Comparison of ENCODE assay signal across 9 mouse cellular contexts in the genomic region with DNA sequence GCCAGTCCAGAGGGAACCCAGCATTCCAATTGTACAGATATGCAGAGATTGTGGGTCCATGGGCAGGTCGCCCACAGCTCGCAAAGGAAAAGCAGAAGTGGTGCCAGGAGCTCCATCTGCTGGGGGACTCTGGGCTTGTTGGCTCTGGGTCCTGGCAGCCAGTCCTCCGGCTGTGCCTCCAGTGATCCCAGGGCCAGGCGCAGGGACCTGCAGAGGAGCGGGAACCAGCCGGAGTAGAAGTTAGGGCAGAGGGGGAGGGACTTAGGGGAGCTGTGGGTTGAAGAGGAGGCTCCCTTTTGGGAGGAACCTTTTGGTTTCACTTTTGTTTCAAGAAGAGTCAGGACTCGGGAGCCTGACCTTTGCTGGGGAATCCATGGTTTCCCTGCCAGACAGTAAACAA. TPM values are rescaled to one million over a fixed set of nuclear protein-coding genes. Genes with fewer than 3 reads are reported as not detected.
DNase-seq lines count a peak whose midpoint lies in the region; ATAC-seq lines count a peak whose summit lies in the region.
"Had no signal": no experiment of that assay in that cellular context is flagged by ENCODE, and none has a peak within 500 bp of the region (broad histone marks: within the 10 kb centered on the region; RNA-seq: fewer than 3 reads in every experiment).

No protein-coding gene starts in this region.

- H3K9me3 ChIP-seq in limb, embryonic 13.5 days = no peaks in the 10 kb centered on the region
- H3K9me3 ChIP-seq in limb, embryonic 10.5 days (replicated peaks) = no peaks in the 10 kb centered on the region; the same call in 1 of the 2 replicates
- peaks cover 3% of the 10 kb centered on the region; the same call in 1 of the 2 replicates for H3K9me3 ChIP-seq in hindbrain, embryonic 16.5 days (ENCODE audit: control insufficient read depth, low read length)

- no peaks in the 10 kb centered on the region for H3K4me1 ChIP-seq in limb, embryonic 13.5 days
- no peaks in the 10 kb centered on the region for H3K4me1 ChIP-seq in limb, embryonic 10.5 days
- H3K4me1 ChIP-seq in hindbrain, embryonic 16.5 days (ENCODE audit: control insufficient read depth, insufficient read depth, low read depth, low read length) = no peaks in the 10 kb centered on the region

- no peak overlapping the region for H3K27ac ChIP-seq in limb, embryonic 13.5 days
- H3K27ac ChIP-seq in limb, embryonic 10.5 days = no peak overlapping the region
- no peak overlapping the region for H3K27ac ChIP-seq in hindbrain, embryonic 16.5 days (ENCODE audit: low read depth, low read length)

- peak; percentile 32; the same call in 1 of the 2 replicates for ATAC-seq in limb, embryonic 13.5 days (ENCODE audit: low FRiP score, low read depth)
- no peak for ATAC-seq in hindbrain, embryonic 16.5 days

- H3K9ac ChIP-seq in limb, embryonic 13.5 days = no peak overlapping the region
- no peak overlapping the region for H3K9ac ChIP-seq in hindbrain, embryonic 16.5 days (ENCODE audit: low read depth, low read length)

- no peak overlapping the region for H3K4me2 ChIP-seq in limb, embryonic 13.5 days (replicated peaks)
- H3K4me2 ChIP-seq in hindbrain, embryonic 16.5 days (ENCODE audit: low read length) = no peak overlapping the region

- no peaks in the 10 kb centered on the region for H3K27me3 ChIP-seq in limb, embryonic 13.5 days
- H3K27me3 ChIP-seq in limb, embryonic 10.5 days (ENCODE audit: low read depth, poor library complexity, severe bottlenecking) = no peaks in the 10 kb centered on the region
- no peaks in the 10 kb centered on the region for H3K27me3 ChIP-seq in hindbrain, embryonic 16.5 days (replicated peaks; ENCODE audit: control insufficient read depth, insufficient read depth, low read length)

- DNase-seq in limb, embryonic 10.5 days (ENCODE audit: low spot score) = no peak
- peak; percentile 58 for DNase-seq in adrenal gland, postnatal 10 days
- DNase-seq in gonadal fat pad, adult 2 months (ENCODE audit: low read depth) = peak; percentile 6
- peak; percentile 12 to 25 for DNase-seq in kidney, postnatal 4 days
- DNase-seq in naive thymus-derived CD4-positive, alpha-beta T cell, adult 2 months (ENCODE audit: low read depth) = peak; percentile 62
- DNase-seq in right cerebral cortex, postnatal 14 days = no peak

- H3K4me3 ChIP-seq in limb, embryonic 13.5 days = no peak overlapping the region
- H3K4me3 ChIP-seq in limb, embryonic 10.5 days = no peak overlapping the region
- no peak overlapping the region for H3K4me3 ChIP-seq in hindbrain, embryonic 16.5 days (ENCODE audit: low read length)

- WGBS in limb, embryonic 13.5 days = 57% methylated on average over 7 of the region's 7 CpGs
- 76% methylated on average over 7 of the region's 7 CpGs for WGBS in limb, embryonic 10.5 days
- WGBS in hindbrain, embryonic 16.5 days = 78% methylated on average over 7 of the region's 7 CpGs

- no peaks in the 10 kb centered on the region for H3K36me3 ChIP-seq in limb, embryonic 13.5 days
- no peaks in the 10 kb centered on the region for H3K36me3 ChIP-seq in limb, embryonic 10.5 days
- no peaks in the 10 kb centered on the region for H3K36me3 ChIP-seq in hindbrain, embryonic 16.5 days (ENCODE audit: control insufficient read depth, insufficient read depth, low read length)

RNA-seq across cellular contexts. Expression of a gene that starts 28.2 kb away (rescaled TPM):
- not detected in 2 replicates for polyA plus RNA-seq in limb, embryonic 13.5 days (2015; fragmentation: Nextera tagmentation; extraction: Ambion mirVana)
- polyA plus RNA-seq in limb, embryonic 10.5 days (2016; fragmentation: Nextera tagmentation; extraction: Ambion mirVana) = not detected in 2 replicates
- not detected for total RNA-seq in adrenal gland, postnatal 10 days (2021)
- polyA plus RNA-seq in gonadal fat pad, adult 2 months (2012; rRNA removed) = not detected in 2 replicates
- 0.11 TPM in 1 of 2 replicates, not detected in the other for polyA plus RNA-seq in hindbrain, embryonic 16.5 days (2015; fragmentation: Nextera tagmentation; extraction: Ambion mirVana)
- polyA plus RNA-seq: embryonic facial prominence, embryonic 11.5 days had no signal

RNA-seq across cellular contexts. Expression of a gene that starts 51.6 kb away (rescaled TPM):
- polyA plus RNA-seq in limb, embryonic 13.5 days (2015; fragmentation: Nextera tagmentation; extraction: Ambion mirVana) = 4.8 and 5.0 TPM in 2 replicates
- polyA plus RNA-seq in limb, embryonic 10.5 days (2016; fragmentation: Nextera tagmentation; extraction: Ambion mirVana) = 2.9 and 4.1 TPM in 2 replicates
- 10 to 100 TPM; 10.3 to 13.5 TPM for total RNA-seq in adrenal gland, postnatal 10 days (2021)
- polyA plus RNA-seq in gonadal fat pad, adult 2 months (2012; rRNA removed) = 26.8 and 29.7 TPM in 2 replicates
- 2.3 and 3.0 TPM in 2 replicates for polyA plus RNA-seq in hindbrain, embryonic 16.5 days (2015; fragmentation: Nextera tagmentation; extraction: Ambion mirVana)

Comparison
In these comparisons a context has a peak if more than half of its experiments do, and no peak if none do; other contexts are left out.
1. DNase-seq: peak in adrenal gland, postnatal 10 days (single experiment), gonadal fat pad, adult 2 months (single experiment), kidney, postnatal 4 days (2 of 2) and naive thymus-derived CD4-positive, alpha-beta T cell, adult 2 months (single experiment); none in limb, embryonic 10.5 days (single experiment) and right cerebral cortex, postnatal 14 days (single experiment).